Mouse (Mus musculus): Measurements from ENCODE around the gene Mrgpra4. TPM values are rescaled to one million over a fixed set of nuclear protein-coding genes. Genes with fewer than 3 reads are reported as not detected.

Mrgpra4 gene
- total RNA-seq (2021) = not detected
- long read RNA-seq, experiment 1 = 0 reads
- long read RNA-seq, experiment 2 = 0 reads

DNA sequence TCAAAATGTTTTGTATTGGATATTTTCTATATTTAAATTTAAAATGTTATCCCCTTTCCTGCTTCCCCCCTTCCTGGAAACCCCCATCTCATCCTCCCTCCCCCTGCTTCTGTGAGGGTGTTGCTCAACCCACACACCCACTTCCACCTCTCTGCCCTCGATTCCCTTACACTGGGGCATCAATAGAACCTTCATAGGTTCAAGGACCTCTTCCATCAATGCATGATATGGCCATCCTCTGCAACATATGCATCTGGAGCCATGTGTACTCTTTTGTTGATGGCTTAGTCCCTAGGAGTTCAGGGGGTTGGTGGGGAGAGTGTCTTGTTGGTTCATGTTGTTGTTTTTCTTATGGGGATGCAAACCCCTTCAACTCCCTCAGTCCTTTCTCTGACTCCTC, at the start of gene Mrgpra4:
TSS of gene Mrgpra4 (minus strand) at position 101 of the 400 bp plus-strand sequence.
- H3K27ac ChIP-seq = no peak within 1 kb of the TSS
- intact Hi-C loops (cut with DNase I) = no loop called here
- H3K4me3 ChIP-seq = no peak within 1 kb of the TSS
- DNase-seq = no peak
- no peak for TF ChIP-seq CTCF (IDR thresholded peaks at IDR 0.05)

DNA sequence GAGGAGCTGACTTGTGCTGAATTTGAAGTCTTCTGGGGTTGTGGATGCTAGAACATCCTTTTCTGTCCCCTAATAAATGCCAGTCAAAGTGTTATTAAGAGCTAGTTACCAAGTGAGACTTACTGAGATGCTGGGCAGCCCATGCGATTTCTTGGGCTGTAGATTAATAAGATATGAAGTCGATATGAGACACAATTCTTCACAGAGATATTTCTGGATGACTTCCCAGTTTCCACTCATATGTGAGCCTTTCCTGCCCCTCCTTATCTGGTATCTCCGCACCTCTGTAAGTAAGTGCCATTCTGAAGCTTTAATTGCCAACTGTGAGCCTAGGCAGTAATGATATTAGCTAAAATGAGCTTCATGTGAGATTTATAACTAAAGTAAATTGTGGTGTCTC, 45.6 kb upstream of the Mrgpra4 start, which contains the start of gene Mrgprx1:
TSS of gene Mrgprx1 (minus strand) at position 101 of the 400 bp plus-strand sequence.
- intact Hi-C loops (cut with DNase I) = no loop called here
- no peak for TF ChIP-seq CTCF (IDR thresholded peaks at IDR 0.05)
- no peak within 1 kb of the TSS for H3K27ac ChIP-seq
- H3K4me3 ChIP-seq = no peak within 1 kb of the TSS
- no peak for DNase-seq

DNA sequence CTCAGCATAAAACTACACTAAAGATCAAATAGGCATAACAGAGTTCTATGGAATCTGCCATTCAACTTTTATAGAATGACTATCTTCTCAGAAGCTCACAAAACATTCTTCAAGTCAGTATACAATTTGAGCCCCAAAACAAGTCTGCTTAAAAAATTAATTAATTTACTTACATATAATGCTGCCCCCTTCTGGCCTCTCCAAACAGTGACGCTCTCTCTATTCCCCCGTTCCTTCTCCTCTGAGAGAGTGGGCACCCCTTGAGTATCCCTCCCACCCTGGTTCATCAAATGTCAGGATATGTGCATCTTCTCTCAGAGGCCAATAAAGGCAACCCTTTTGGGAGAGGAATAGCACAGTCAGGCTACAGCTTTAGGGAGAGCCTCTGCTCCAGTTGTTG, 36.0 kb upstream of the Mrgpra4 start:
- Histone ChIP-seq H3K4me3 (no peak overlapping the region), H3K27ac (no peak overlapping the region)
- no peak for TF ChIP-seq CTCF (IDR thresholded peaks at IDR 0.05)
- DNase-seq = no peak
- intact Hi-C loops (cut with DNase I) = no loop called here

DNA sequence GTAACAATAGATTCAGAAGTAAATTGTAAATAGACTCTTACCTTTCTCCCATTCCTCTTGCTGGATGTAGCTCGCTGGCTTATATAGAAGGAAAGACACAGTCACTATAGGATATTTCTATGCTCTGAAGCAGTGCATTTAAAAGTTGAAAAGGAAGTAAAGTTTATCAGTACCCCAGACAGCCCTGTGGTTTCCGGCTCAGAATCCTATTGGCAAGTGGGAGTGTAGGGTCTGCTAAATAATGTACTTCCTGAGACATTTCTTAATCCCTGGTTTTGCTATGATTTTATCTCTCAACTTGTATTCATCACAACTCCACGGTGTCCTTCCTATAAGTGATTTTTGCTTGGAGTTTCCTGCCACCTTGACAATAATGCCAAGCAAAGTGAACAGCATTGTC, 13.8 kb upstream of the Mrgpra4 start:
- no peak for TF ChIP-seq CTCF (IDR thresholded peaks at IDR 0.05)
- H3K4me3 ChIP-seq = no peak overlapping the region
- intact Hi-C loops (cut with DNase I) = no loop called here
- no peak overlapping the region for H3K27ac ChIP-seq
- no peak for DNase-seq

DNA sequence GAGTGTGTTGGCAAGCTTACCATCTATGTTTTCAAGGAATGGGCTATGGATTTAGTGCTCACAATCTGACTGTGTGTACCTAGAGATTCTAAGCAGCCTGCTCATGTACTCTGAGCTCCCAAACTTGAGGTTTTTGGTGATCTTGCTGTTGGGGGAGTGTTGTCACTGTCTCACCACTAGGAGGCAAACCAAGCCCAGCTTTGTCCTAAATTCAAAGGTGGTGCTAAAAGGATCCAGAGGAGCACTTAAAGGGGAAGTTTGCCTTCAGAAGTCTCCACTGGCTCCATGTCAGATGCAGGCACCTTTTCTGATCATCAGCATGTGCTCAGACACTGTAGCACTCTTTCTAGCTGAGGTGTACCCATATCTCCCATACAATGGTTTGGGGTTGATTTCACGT, 4.9 kb upstream of the Mrgpra4 start:
- DNase-seq = no peak
- intact Hi-C loops (cut with DNase I) = no loop called here
- H3K4me3 ChIP-seq = no peak overlapping the region
- no peak for TF ChIP-seq CTCF (IDR thresholded peaks at IDR 0.05)
- no peak overlapping the region for H3K27ac ChIP-seq

Other genes starting within 250 kb of the Mrgpra4 start
- not detected for gene Mrgprx1, start 45.5 kb upstream of the Mrgpra4 start, total RNA-seq (2021)
- not detected for gene Mrgprb5, start 186.9 kb upstream of the Mrgpra4 start, total RNA-seq (2021)
- not detected for gene Mrgprb4, start 217.2 kb upstream of the Mrgpra4 start, total RNA-seq (2021)

Measured in gastrocnemius, adult 2 months (tissue).